Mouse (Mus musculus): Measurements from ENCODE around the gene Mvb12b.

Gene Mvb12b

GRCm38 (mm10) chr2:33784721-33785120 lies 103.0 kb downstream of the Mvb12b start:
- DNase-seq (ENCODE audit: low spot score) = no peak

DNA sequence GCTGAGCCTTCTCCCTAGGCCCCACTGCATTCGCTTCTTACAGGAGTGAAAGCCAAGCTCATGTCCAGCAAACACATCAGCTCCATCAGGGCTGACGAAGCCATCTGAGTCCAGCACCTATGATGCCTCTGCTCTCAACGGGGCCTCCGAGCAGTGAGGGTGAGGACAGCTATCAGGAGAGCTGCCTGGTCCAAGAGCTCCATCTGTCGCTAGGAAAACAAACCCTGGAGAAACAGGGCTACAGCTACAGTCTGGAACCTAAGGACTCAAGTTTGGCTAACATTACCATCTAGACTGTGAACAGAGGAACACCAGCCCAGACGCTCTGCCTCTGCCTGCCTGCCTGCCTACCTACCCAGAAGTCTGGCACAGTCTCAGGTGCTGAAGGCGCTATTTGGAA lies 104.3 kb downstream of the Mvb12b start:
- DNase-seq (ENCODE audit: low spot score) = no peak

DNA sequence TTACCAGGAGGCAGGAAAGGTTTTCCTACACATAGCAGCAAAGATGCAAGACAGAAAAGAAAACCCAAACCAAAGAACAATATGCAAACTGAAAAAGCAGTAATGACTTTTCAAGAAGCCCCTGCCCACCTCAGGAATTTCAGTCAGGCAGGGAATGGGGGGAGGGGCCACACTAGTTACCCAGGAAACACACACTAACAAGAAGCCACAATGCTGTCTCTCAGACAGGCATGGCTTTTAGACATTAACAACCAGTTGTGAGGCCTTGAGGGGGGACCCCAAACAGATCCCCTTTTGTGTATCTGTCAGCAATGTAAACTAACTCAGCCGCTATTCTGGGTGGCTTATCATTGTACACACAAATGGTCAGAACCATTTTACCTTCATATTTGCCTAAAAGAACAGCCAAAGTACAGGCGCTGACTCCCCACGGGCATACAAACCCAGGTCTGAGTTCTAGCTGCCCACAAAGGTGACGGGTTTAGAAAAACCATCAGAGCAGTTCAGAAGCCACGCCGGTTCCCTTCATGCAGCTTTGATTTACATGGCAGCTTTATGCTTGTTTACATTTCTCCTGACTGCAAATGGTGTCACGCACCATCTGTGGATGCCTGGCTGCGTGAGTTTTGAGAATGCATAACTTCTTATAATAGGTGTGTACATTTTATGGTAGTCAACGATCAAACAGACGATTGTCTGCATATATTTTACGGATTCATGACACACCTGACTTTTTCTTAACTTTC lies 105.9 kb downstream of the Mvb12b start:
- DNase-seq (ENCODE audit: low spot score) = no peak

DNA sequence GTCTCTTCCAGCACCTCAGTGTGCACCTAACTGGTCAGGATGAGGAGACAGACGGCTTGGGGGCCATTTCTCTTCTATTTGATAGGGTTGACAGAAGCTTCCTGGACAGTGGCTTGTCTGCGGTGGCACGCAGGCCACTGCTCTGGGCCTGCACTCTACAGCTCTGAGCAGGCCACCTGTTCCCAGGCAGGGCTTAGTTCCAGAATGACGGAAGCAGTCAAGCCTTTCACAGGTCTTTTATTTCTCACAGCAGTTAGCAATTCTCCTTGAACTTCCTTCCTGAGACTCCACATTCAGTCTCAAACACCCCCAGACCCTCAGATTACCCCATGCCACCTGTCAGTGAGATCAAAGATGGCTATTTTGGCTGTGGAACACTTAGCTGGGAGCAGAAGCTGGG lies 109.3 kb downstream of the Mvb12b start:
- DNase-seq (ENCODE audit: low spot score) = no peak

DNA sequence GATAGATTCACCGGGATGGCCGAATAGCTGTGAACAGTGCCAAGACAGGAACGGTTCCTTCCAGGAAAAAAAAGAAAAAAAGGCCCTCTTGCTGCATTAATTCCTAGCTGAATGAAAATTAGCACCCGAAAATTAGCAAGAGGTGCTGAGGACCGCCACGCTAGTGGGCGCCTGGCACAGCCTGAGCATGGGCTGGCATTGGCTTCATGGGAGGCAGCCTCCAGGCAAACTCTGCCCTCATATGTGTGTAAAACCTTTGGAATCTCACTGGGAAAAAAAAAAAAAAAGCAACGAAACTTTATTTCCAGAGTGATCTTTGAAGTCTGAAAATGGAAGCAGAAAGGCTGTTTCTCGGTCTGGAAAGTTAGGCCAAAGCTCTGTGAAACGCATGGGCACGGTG lies 110.7 kb downstream of the Mvb12b start:
- DNase-seq (ENCODE audit: low spot score) = no peak

- no peak for DNase-seq (ENCODE audit: low spot score)
Measured at GRCm38 (mm10) chr2:33774884-33775283, 112.9 kb downstream of the Mvb12b start.

GRCm38 (mm10) chr2:33774106-33774505 lies 113.6 kb downstream of the Mvb12b start:
- no peak for DNase-seq (ENCODE audit: low spot score)

DNA sequence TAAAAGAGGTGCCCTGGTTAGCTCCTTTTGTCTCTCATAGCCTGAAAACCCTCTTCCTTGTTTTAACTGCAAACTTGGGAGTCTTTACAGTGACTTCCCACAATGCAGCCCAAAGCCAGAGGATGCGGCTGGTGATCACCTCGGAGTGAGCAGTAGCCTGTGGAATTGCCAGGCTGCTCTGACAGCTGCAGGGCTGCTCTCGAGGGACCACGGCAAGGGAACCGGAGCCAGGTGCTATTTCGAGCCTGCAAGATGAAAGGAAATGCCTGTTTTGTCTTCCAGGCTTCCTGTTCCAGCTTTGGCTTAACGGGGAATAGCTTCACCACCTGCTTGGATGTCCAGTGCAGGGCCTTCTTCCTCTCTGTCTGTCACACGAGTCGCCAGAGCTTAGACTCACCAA lies 115.3 kb downstream of the Mvb12b start:
- peak; percentile 51 for DNase-seq (ENCODE audit: low spot score)

GRCm38 (mm10) chr2:33771388-33771787 lies 116.4 kb downstream of the Mvb12b start:
- no peak for DNase-seq (ENCODE audit: low spot score)

- no peak for DNase-seq (ENCODE audit: low spot score)
Measured at GRCm38 (mm10) chr2:33770526-33771130, 117.1 kb downstream of the Mvb12b start.

- peak; percentile 36 for DNase-seq (ENCODE audit: low spot score)
Measured at GRCm38 (mm10) chr2:33764476-33764875, 123.3 kb downstream of the Mvb12b start.

- no peak for DNase-seq (ENCODE audit: low spot score)
Measured at GRCm38 (mm10) chr2:33762210-33762609, 125.5 kb downstream of the Mvb12b start.

- DNase-seq (ENCODE audit: low spot score) = no peak
Measured at GRCm38 (mm10) chr2:33760571-33760991, 127.2 kb downstream of the Mvb12b start.

- no peak for DNase-seq (ENCODE audit: low spot score)
Measured at GRCm38 (mm10) chr2:33759447-33759846, 128.3 kb downstream of the Mvb12b start.

- no peak for DNase-seq (ENCODE audit: low spot score)
Measured at GRCm38 (mm10) chr2:33755633-33756020, 132.1 kb downstream of the Mvb12b start.

- peak; percentile 62 for DNase-seq (ENCODE audit: low spot score)
Measured at GRCm38 (mm10) chr2:33754980-33755632, 132.6 kb downstream of the Mvb12b start.

DNA sequence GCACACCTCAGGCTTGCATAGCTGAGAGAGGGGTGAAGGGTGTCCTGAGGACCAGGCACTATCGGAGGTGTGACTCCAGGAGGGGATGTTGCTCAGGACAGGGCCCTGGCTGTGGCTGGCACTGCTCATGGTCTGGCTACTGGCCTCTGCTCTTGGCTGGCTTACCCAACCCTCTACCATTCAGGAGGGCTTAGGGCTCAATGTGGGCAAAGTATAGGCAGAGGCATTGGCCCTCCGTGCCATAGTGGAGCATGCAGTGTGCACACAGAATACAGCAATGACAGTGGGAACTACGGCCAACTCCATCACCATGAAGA lies 133.5 kb downstream of the Mvb12b start:
- DNase-seq (ENCODE audit: low spot score) = no peak

DNA sequence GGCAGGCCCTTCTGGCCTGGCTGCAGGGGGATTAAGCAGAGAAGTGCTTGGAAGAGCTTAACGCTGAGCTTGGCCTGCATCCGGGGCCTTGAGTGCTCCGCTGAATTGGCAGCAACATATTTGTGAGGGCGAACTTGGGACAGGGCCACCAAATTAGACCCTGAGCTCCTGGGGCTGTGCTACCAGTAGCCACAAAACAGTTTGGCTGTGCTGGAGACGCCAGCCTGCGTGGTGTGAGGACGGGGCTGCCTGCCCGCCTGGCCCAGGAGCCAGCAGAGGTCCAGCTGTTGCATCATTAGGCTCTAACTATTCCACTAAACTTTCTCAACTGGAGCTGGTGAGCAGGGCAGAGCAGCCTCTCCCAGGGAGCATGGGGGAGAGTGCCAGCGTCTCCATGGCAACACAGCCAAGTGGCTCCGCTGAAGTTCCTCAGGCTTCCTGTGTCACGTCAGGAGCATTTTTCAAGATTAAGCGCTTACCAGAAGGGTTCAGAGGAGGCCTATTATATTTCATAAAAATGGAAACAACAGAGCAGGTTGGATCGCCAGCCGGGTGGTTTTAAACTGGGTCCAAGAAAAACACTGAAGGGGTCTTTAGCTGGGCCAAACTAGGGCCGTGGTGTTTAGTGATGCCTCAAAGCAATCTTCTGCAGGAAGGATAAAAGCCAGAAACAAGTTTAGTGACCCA lies 134.0 kb downstream of the Mvb12b start:
- DNase-seq (ENCODE audit: low spot score) = peak; percentile 81

GRCm38 (mm10) chr2:33750611-33751010 lies 137.1 kb downstream of the Mvb12b start:
- no peak for DNase-seq (ENCODE audit: low spot score)

DNA sequence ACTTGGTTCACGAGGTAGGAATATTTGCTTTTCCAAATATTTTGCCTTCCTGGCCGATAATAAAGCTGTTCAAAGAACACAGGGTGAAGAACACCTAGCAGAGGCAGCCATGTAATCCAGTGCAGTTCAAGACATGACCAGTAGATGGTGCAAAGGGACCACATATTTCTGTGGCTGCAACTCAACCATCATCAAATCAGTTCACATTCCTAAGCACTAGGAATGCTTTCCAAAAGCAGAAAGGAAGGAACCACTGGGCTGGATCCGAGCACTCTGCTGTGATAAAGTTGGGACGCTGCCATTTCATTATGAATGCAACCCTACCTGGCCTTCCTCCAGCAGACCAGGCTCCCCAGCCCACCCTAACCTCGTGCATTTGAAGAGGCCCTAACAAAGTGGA lies 141.3 kb downstream of the Mvb12b start:
- peak; percentile 79 for DNase-seq (ENCODE audit: low spot score)

- DNase-seq (ENCODE audit: low spot score) = no peak
Measured at GRCm38 (mm10) chr2:33745724-33746123, 142.0 kb downstream of the Mvb12b start.

DNA sequence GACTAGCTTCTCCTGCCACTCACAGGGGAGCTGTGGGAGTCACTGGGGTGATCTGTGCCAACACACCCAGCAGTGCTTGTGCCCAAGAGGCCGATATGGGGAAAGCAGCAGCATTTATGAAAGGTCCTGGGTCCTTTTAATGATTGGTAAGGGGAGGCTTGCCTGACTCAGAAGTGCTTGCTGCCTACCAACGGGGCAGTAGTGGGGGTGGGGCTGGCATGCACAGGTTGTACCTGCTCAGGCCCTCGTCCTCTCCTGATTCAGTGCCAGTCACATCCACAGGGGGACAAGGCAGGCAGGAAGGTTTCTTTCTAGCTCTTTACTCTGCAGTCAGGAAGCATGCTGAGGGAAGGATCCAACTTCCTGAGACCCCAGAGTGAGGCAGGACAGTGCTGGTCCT lies 150.6 kb downstream of the Mvb12b start:
- DNase-seq (ENCODE audit: low spot score) = no peak

- peak; percentile 68 for DNase-seq (ENCODE audit: low spot score)
Measured at GRCm38 (mm10) chr2:33736722-33737121, 151.0 kb downstream of the Mvb12b start.

Measured in MN1 (cell line).